Mouse (Mus musculus) heart, postnatal 0 days (tissue): ENCODE data around the gene Nudt11. TPM values are rescaled to one million over a fixed set of nuclear protein-coding genes. Genes with fewer than 3 reads are reported as not detected.

ENCODE experiments used
- ATAC-seq: fragments of 200-750 bp; cut with Nextera tagmentation; 2 replicates; pipeline ENCODE4 v1.8.0; 2017; ENCODE audit warnings: low read depth, moderate number of reproducible peaks, moderate library complexity; ENCODE audit not compliant: insufficient read depth
- DNase-seq: peaks from one replicate; pipeline ENCODE4 v3.0.0-alpha.2; 2016; ENCODE audit warnings: low spot score
- H3K27ac ChIP-seq: fragments of 300-500 bp; sonication (generic); 2 replicates; pipeline ENCODE4 v1.5.1; 2014; ENCODE audit warnings: low read depth, mild to moderate bottlenecking
- H3K27me3 ChIP-seq: fragments of 300-500 bp; sonication (generic); 2 replicates; pipeline ENCODE4 v1.6.1; 2014; ENCODE audit warnings: low read length, mixed read lengths; ENCODE audit not compliant: control insufficient read depth, insufficient read depth
- H3K36me3 ChIP-seq: fragments of 300-500 bp; sonication (generic); replicated peaks from 2 replicates; pipeline ENCODE4 v1.6.1; 2014; ENCODE audit warnings: low read length, mixed read lengths; ENCODE audit not compliant: control insufficient read depth, insufficient read depth
- H3K4me1 ChIP-seq: fragments of 300-500 bp; sonication (generic); 2 replicates; pipeline ENCODE4 v1.6.1; 2014; ENCODE audit warnings: antibody characterized with exemption; ENCODE audit not compliant: control insufficient read depth, insufficient read depth
- H3K4me2 ChIP-seq: fragments of 300-500 bp; sonication (generic); 2 replicates; pipeline ENCODE4 v1.6.1; 2014; ENCODE audit warnings: low read depth, mild to moderate bottlenecking, low read length, moderate library complexity
- H3K4me3 ChIP-seq: fragments of 300-500 bp; sonication (generic); 2 replicates; pipeline ENCODE4 v1.5.1; 2014; ENCODE audit warnings: low read depth, low read length
- H3K9ac ChIP-seq: fragments of 300-500 bp; sonication (generic); replicated peaks from 2 replicates; pipeline ENCODE4 v1.6.1; 2014; ENCODE audit warnings: low read depth, low read length, mixed read lengths
- H3K9me3 ChIP-seq: fragments of 300-500 bp; sonication (generic); replicated peaks from 2 replicates; pipeline ENCODE4 v1.6.1; 2016; ENCODE audit warnings: low read length; ENCODE audit not compliant: control insufficient read depth
- CTCF ChIP-seq: IDR thresholded peaks from 2 replicates; pipeline ENCODE4 v1.5.1; 2016; ENCODE audit warnings: antibody characterized with exemption, control low read depth, low read depth
- EP300 ChIP-seq: IDR thresholded peaks from 2 replicates; pipeline ENCODE4 v1.6.1; 2016; ENCODE audit warnings: antibody characterized with exemption, low read depth
- WGBS: fragments of 180-500 bp; shearing (Covaris S2); extraction: QIAGEN DNeasy Blood & Tissue Kit; methylation state at CpG from one replicate; pipeline ENCODE4 v1.1.7; 2014; 5-methylcytosine and 5-hydroxymethylcytosine counted together
- microRNA-seq: library from miRNA; unstranded; fragments of <30 nt; microRNA quantifications from one replicate; pipeline ENCODE4, GENCODE M21; 2016
- polyA plus RNA-seq: library from polyadenylated mRNA; unstranded; fragments of >200 nt; fragmentation: Nextera tagmentation; extraction: Ambion mirVana; gene quantifications from 2 replicates; pipeline ENCODE4 v1.2.1, GENCODE M21; 2015
- total RNA-seq: library from RNA; depleted of rRNA; stranded (reverse); fragments of >200 nt; gene quantifications from 2 replicates; pipeline ENCODE4 v1.2.3, GENCODE M21; 2014; ENCODE audit warnings: low replicate concordance; rRNA removed

Gene Nudt11
- total and polyA plus RNA-seq, 2 experiments from 2014 or later, result 1.3 to 2.1 TPM

GRCm38 (mm10) chrX:6091996-6092757 lies 44.9 kb downstream of the Nudt11 start:
- no peaks in the 10 kb centered on the region for H3K36me3 ChIP-seq
- no peak overlapping the region for H3K27ac ChIP-seq
- TF ChIP-seq CTCF (peak; percentile 20; the same call in 1 of the 2 replicates), EP300 (no peak)
- peak overlapping the region; percentile 33 for H3K4me3 ChIP-seq
- 11% methylated on average over 27 of the region's 30 CpGs for WGBS
- DNase-seq (no peak), ATAC-seq (no peak)
- no peaks in the 10 kb centered on the region for H3K9me3 ChIP-seq
- no peaks in the 10 kb centered on the region for H3K27me3 ChIP-seq
- peak overlapping the region; percentile 56 for H3K4me2 ChIP-seq
- H3K9ac ChIP-seq, result no peak overlapping the region
- H3K4me1 ChIP-seq, result no peaks in the 10 kb centered on the region

Small RNAs within 50 kb of the gene (microRNA-seq; reads per million reads assigned to microRNA genes)
- not detected for gene Gm27360

Other genes with a start within 250 kb of the Nudt11 start
- gene AU022751, start 36.0 kb downstream of the Nudt11 start, total RNA-seq, result not detected in 2 replicates
- not detected in 2 replicates for gene AU022751, start 36.0 kb downstream of the Nudt11 start, polyA plus RNA-seq
- gene Nudt10, start 125.6 kb downstream of the Nudt11 start, total RNA-seq, result 1.1 and 1.8 TPM in 2 replicates
- 1.6 and 1.7 TPM in 2 replicates for gene Nudt10, start 125.6 kb downstream of the Nudt11 start, polyA plus RNA-seq